Mouse (Mus musculus) thymus, adult 2 months (tissue): ENCODE measurements around the gene RPS10-NUDT3.

Experiments used
- CTCF ChIP-seq: fragments of 200-500 bp; IDR thresholded peaks from 2 replicates; pipeline ENCODE4 v1.5.1; 2012; ENCODE audit warnings: mild to moderate bottlenecking, control low read depth, low read length, moderate library complexity, borderline replicate concordance; ENCODE audit not compliant: control insufficient read depth, poor library complexity, insufficient read depth; ENCODE audit errors: extremely low read depth
- POLR2A ChIP-seq: fragments of 200-500 bp; IDR thresholded peaks from 2 replicates; pipeline ENCODE4 v1.6.1; 2012; ENCODE audit warnings: mild to moderate bottlenecking, low read length, control low read depth, moderate library complexity; ENCODE audit not compliant: control insufficient read depth, poor library complexity, insufficient read depth; ENCODE audit errors: extremely low read depth

DNA sequence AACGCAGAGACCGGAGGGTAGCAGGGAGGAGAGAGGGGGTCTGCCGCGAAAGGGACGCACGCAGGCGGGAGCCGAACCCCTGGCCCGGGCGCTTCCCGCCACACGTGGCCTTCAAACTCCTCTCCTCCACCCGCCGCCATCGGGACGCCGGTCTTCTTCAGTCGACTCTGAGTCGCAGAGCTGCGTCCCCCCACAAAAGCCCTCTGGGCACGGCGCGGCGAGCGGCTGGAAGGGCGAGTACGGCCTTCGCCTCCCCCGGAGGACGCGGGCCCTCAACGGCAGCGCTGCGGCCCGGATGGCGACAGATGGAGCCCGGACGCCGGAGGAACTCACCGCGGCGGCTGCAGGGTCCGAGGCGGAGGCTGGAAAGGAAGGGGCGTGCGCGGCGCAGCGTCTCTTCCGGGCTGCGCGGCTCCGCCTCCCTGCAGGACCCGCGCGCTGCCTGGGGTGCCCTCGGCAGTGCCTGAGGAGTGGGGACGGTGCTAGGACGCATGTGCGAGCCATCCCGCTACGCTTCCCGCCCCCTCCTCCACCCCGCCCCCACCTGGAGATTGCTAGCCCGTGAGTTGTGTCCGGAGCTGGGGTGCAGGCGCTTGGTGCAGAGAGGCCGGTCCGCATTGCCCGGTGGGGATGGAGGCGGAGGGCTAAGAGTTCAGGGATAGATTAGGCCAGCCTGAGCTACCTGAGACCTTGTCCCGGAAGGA is at the start of gene RPS10-NUDT3:
- TF ChIP-seq CTCF, result no peak
- TF ChIP-seq POLR2A, result peak; percentile 90
